8 mouse cellular contexts compared by ENCODE assay signal in genomic region chr13:112909663-112910062, GRCm38 (mm10). TPM values are rescaled to one million over a fixed set of nuclear protein-coding genes. Genes with fewer than 3 reads are reported as not detected.
DNase-seq lines count a peak whose midpoint lies in the region; ATAC-seq and TF ChIP-seq lines count a peak whose summit lies in the region.

No protein-coding gene starts in this region.

- TF ChIP-seq EP300 in liver, embryonic 14.5 days (IDR thresholded peaks at IDR 0.05; ENCODE audit: low read depth), result no peak

- POLR2A ChIA-PET in Patski (lab: Charles Lee), result no interaction called here

- H3K27me3 ChIP-seq in Patski, result no peaks in the 10 kb centered on the region
- no peaks in the 10 kb centered on the region for H3K27me3 ChIP-seq in embryonic facial prominence, embryonic 11.5 days (ENCODE audit: control insufficient read depth, insufficient read depth, low read length)
- no peaks in the 10 kb centered on the region for H3K27me3 ChIP-seq in liver, embryonic 14.5 days (ENCODE audit: control insufficient read depth, insufficient read depth, low read length)
- no peaks in the 10 kb centered on the region for H3K27me3 ChIP-seq in splenic B cell, adult 2 months (ENCODE audit: control insufficient read depth, insufficient read depth, low read length, poor library complexity, severe bottlenecking)

- peak; percentile 36 for DNase-seq in cerebellum, adult 9-10 months
- DNase-seq in left cerebral cortex, adult 18-20 months (ENCODE audit: low spot score in 2 of 2), result peak; percentile 25 to 27
- no peak for DNase-seq in left cerebral cortex, postnatal 36 days (ENCODE audit: low spot score in 2 of 2)
- no peak for DNase-seq in Patski (ENCODE audit: low read depth, low spot score)
- peak; percentile 73 for DNase-seq in embryonic facial prominence, embryonic 11.5 days (ENCODE audit: low spot score)
- peak in 1 of 3 experiments; percentile 36 for DNase-seq in liver, embryonic 14.5 days (ENCODE audit: low read depth in 3 of 3, low spot score in 3 of 3)
- peak; percentile 68 for DNase-seq in splenic B cell, adult 2 months (ENCODE audit: low read depth, low spot score)

- no peak overlapping the region for H3K9ac ChIP-seq in embryonic facial prominence, embryonic 11.5 days (replicated peaks; ENCODE audit: low read length)
- no peak overlapping the region for H3K9ac ChIP-seq in liver, embryonic 14.5 days (replicated peaks)

- CTCF ChIA-PET in Patski (lab: Charles Lee), result interaction anchor here (1.7 to 2.5 kb wide), 3 partner anchors 12 to 235 kb away, joined by 3 to 20 read pairs (median 3); no protein-coding TSS in a partner anchor

- 74% methylated on average over 4 of the region's 4 CpGs for WGBS in embryonic facial prominence, embryonic 11.5 days
- WGBS in liver, embryonic 14.5 days (ENCODE audit: insufficient replicate concordance), result 54% methylated on average over 4 of the region's 4 CpGs

- in situ Hi-C loops in Patski (cut with MboI; ENCODE audit: low pct_unique_long_range_greater_than_20kb), result no loop called here

- H3K27ac ChIP-seq in embryonic facial prominence, embryonic 11.5 days (replicated peaks; ENCODE audit: low read depth, low read length), result no peak overlapping the region
- no peak overlapping the region for H3K27ac ChIP-seq in liver, embryonic 14.5 days

- H3K4me2 ChIP-seq in embryonic facial prominence, embryonic 11.5 days (ENCODE audit: low read depth, low read length), result no peak overlapping the region
- H3K4me2 ChIP-seq in liver, embryonic 14.5 days (ENCODE audit: low read depth), result no peak overlapping the region

- intact Hi-C loops in left cerebral cortex, postnatal 36 days (cut with DNase I), result loop anchor here (5.0 kb wide), 1 partner anchor 237 kb away; no protein-coding TSS in a partner anchor

- peak; percentile 64 for TF ChIP-seq CTCF in Patski (IDR thresholded peaks at IDR 0.05)
- peak; percentile 81 for TF ChIP-seq CTCF in liver, embryonic 14.5 days (IDR thresholded peaks at IDR 0.05; ENCODE audit: low read depth)

- H3K9me3 ChIP-seq in embryonic facial prominence, embryonic 11.5 days (replicated peaks; ENCODE audit: control insufficient read depth, low read length), result no peaks in the 10 kb centered on the region
- no peaks in the 10 kb centered on the region for H3K9me3 ChIP-seq in liver, embryonic 14.5 days (ENCODE audit: control insufficient read depth, low read length)

- peaks cover 2% of the 10 kb centered on the region; the same call in 1 of the 2 replicates for H3K36me3 ChIP-seq in embryonic facial prominence, embryonic 11.5 days (replicated peaks; ENCODE audit: control insufficient read depth, insufficient read depth, low read depth, low read length)
- peaks cover 43% of the 10 kb centered on the region for H3K36me3 ChIP-seq in liver, embryonic 14.5 days (replicated peaks; ENCODE audit: control insufficient read depth, insufficient read depth, low read depth)
- H3K36me3 ChIP-seq in splenic B cell, adult 2 months (ENCODE audit: control insufficient read depth, insufficient read depth, low read length, poor library complexity, severe bottlenecking), result peaks cover 14% of the 10 kb centered on the region

- no peak overlapping the region for H3K4me3 ChIP-seq in embryonic facial prominence, embryonic 11.5 days (ENCODE audit: low read depth, low read length)
- H3K4me3 ChIP-seq in liver, embryonic 14.5 days (ENCODE audit: insufficient read depth in 1 of 2, low read depth in 2 of 2, low read length in 2 of 2), result no peak overlapping the region

- no peak for ATAC-seq in cerebellum, adult (ENCODE audit: insufficient number of reproducible peaks, low FRiP score, low TSS enrichment)
- ATAC-seq in Patski, result no peak
- no peak for ATAC-seq in embryonic facial prominence, embryonic 11.5 days (replicated peaks; ENCODE audit: insufficient number of reproducible peaks, low FRiP score, low TSS enrichment, low read depth)
- ATAC-seq in liver, embryonic 14.5 days (ENCODE audit: insufficient read depth), result no peak

- no peaks in the 10 kb centered on the region for H3K4me1 ChIP-seq in embryonic facial prominence, embryonic 11.5 days (ENCODE audit: control insufficient read depth, insufficient read depth, low read length)
- H3K4me1 ChIP-seq in liver, embryonic 14.5 days (replicated peaks; ENCODE audit: control insufficient read depth in 2 of 2, insufficient read depth in 2 of 2, low read length in 1 of 2), result no peaks in the 10 kb centered on the region

RNA-seq across cellular contexts. Expression of gene Mtrex, which starts 17.5 kb away (rescaled TPM):
- total RNA-seq in left cerebral cortex, adult 18-20 months (2021), result 10 to 100 TPM; 46.3 to 46.7 TPM
- 10 to 100 TPM; 39.3 to 45.5 TPM for total RNA-seq in left cerebral cortex, postnatal 36 days (2021)
- polyA plus RNA-seq in Patski (2021), result 49.8 TPM
- 106 and 121 TPM in 2 replicates for polyA plus RNA-seq in embryonic facial prominence, embryonic 11.5 days (2014; fragmentation: Nextera tagmentation; extraction: Ambion mirVana)
- 10.4 and 18.6 TPM in 2 replicates for polyA plus RNA-seq in liver, embryonic 14.5 days (2012; rRNA removed)
- polyA plus RNA-seq in liver, embryonic 14.5 days (2014; fragmentation: Nextera tagmentation; extraction: Ambion mirVana), result 37.7 and 43.1 TPM in 2 replicates

RNA-seq across cellular contexts. Expression of gene Dhx29, which starts 17.6 kb away (rescaled TPM):
- 10 to 100 TPM; 21.4 to 21.9 TPM for total RNA-seq in left cerebral cortex, adult 18-20 months (2021)
- 10 to 100 TPM; 19.1 to 21.0 TPM for total RNA-seq in left cerebral cortex, postnatal 36 days (2021)
- polyA plus RNA-seq in Patski (2021), result 15.9 TPM
- 35.5 TPM in 2 replicates for polyA plus RNA-seq in embryonic facial prominence, embryonic 11.5 days (2014; fragmentation: Nextera tagmentation; extraction: Ambion mirVana)
- polyA plus RNA-seq in liver, embryonic 14.5 days (2012; rRNA removed), result 2.1 and 3.9 TPM in 2 replicates
- polyA plus RNA-seq in liver, embryonic 14.5 days (2014; fragmentation: Nextera tagmentation; extraction: Ambion mirVana), result 6.3 and 6.6 TPM in 2 replicates

Comparison
In these comparisons a context has a peak if more than half of its experiments do, and no peak if none do; other contexts are left out.
1. DNase-seq: peak in cerebellum, adult 9-10 months (single experiment), left cerebral cortex, adult 18-20 months (2 of 2), embryonic facial prominence, embryonic 11.5 days (single experiment) and splenic B cell, adult 2 months (single experiment); none in left cerebral cortex, postnatal 36 days (0 of 2) and Patski (single experiment).